ENCODE assay signal across 8 mouse cellular contexts in the genomic region with DNA sequence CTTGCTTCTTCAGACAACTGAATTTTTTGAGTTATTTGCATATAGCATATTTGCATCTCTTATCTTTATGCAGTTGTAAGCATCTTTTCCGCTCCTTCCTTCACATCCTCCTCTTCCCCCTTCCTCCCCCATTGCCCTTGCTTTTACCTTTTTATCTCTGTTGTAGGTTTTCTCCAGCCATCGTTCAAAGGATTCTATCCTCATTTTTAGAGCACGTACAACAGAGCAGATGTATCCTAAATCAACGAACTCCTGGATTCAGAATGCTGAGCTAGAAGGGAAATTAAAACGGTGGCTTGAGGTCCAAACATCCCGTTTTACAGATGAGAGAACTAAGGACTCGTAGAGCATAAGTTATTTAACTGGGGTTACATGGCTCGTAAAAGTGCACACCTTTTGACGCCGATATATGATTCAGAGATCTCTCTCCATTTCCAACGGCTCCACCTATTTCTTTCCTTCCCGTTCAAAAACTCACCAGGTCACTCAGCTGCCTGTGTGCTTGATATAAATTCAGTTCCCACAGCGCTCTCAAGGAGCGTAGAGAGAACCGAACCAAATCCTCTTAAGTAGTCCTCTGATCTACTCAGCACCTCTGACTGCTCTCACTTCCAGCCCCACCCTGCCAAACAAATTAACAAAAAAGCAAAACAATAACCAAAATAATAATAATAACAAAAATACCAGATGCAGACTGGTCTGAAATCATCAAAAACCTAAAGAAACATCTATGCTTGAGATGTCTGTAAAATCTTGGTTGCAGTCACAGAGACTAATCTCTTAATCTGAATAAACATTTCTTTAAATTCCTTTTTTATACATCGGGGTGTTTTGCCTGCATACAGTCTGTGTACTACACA. TPM values are rescaled to one million over a fixed set of nuclear protein-coding genes. Genes with fewer than 3 reads are reported as not detected.
DNase-seq lines count a peak whose midpoint lies in the region; ATAC-seq lines count a peak whose summit lies in the region.

No protein-coding gene starts in this region.

- H3K4me1 ChIP-seq in forebrain, embryonic 11.5 days (replicated peaks; ENCODE audit: control insufficient read depth, insufficient read depth, low read length): no peaks in the 10 kb centered on the region
- peaks cover 34% of the 10 kb centered on the region for H3K4me1 ChIP-seq in liver, embryonic 12.5 days
- H3K4me1 ChIP-seq in stomach, embryonic 16.5 days (ENCODE audit: control insufficient read depth, insufficient read depth, low read length): peaks cover 8% of the 10 kb centered on the region

- peak overlapping the region; percentile 86; the same call in 1 of the 2 replicates for H3K27ac ChIP-seq in forebrain, embryonic 11.5 days (ENCODE audit: low read depth, low read length)
- H3K27ac ChIP-seq in liver, embryonic 12.5 days: 0 out of 2 replicates have a peak overlapping the region, but pooled peaks have one; percentile 30
- no peak overlapping the region for H3K27ac ChIP-seq in stomach, embryonic 16.5 days (ENCODE audit: low read length)

- H3K4me2 ChIP-seq in forebrain, embryonic 11.5 days (ENCODE audit: low read depth, low read length, severe bottlenecking): peak overlapping the region; percentile 57
- peak overlapping the region; percentile 83 for H3K4me2 ChIP-seq in liver, embryonic 12.5 days
- peak overlapping the region; percentile 77 for H3K4me2 ChIP-seq in stomach, embryonic 16.5 days (ENCODE audit: low read depth, low read length)

- H3K36me3 ChIP-seq in forebrain, embryonic 11.5 days (ENCODE audit: control insufficient read depth, insufficient read depth, low read length): no peaks in the 10 kb centered on the region
- H3K36me3 ChIP-seq in liver, embryonic 12.5 days: no peaks in the 10 kb centered on the region
- no peaks in the 10 kb centered on the region for H3K36me3 ChIP-seq in stomach, embryonic 16.5 days (ENCODE audit: control insufficient read depth, insufficient read depth, low read length)

- no peaks in the 10 kb centered on the region for H3K9me3 ChIP-seq in forebrain, embryonic 11.5 days (ENCODE audit: control insufficient read depth, low read length)
- no peaks in the 10 kb centered on the region for H3K9me3 ChIP-seq in liver, embryonic 12.5 days (replicated peaks)
- H3K9me3 ChIP-seq in stomach, embryonic 16.5 days (replicated peaks; ENCODE audit: control insufficient read depth, low read length): no peaks in the 10 kb centered on the region

- peak overlapping the region; percentile 99 for H3K4me3 ChIP-seq in forebrain, embryonic 11.5 days (ENCODE audit: low read depth, low read length)
- peak overlapping the region; percentile 75 for H3K4me3 ChIP-seq in liver, embryonic 12.5 days
- H3K4me3 ChIP-seq in stomach, embryonic 16.5 days (replicated peaks; ENCODE audit: low read length): peak overlapping the region; percentile 90

- H3K9ac ChIP-seq in forebrain, embryonic 11.5 days (ENCODE audit: low read length): peak overlapping the region; percentile 67
- H3K9ac ChIP-seq in liver, embryonic 12.5 days: peak overlapping the region; percentile 98
- peak overlapping the region; percentile 41 for H3K9ac ChIP-seq in stomach, embryonic 16.5 days (ENCODE audit: low read length)

- no peak for ATAC-seq in forebrain, embryonic 11.5 days (replicated peaks; ENCODE audit: low FRiP score)
- ATAC-seq in liver, embryonic 12.5 days: no peak
- ATAC-seq in stomach, embryonic 16.5 days (ENCODE audit: insufficient read depth, low FRiP score): no peak

- no peaks in the 10 kb centered on the region for H3K27me3 ChIP-seq in forebrain, embryonic 11.5 days (ENCODE audit: control insufficient read depth, insufficient read depth, low read length)
- no peaks in the 10 kb centered on the region for H3K27me3 ChIP-seq in liver, embryonic 12.5 days (replicated peaks)
- no peaks in the 10 kb centered on the region for H3K27me3 ChIP-seq in stomach, embryonic 16.5 days (ENCODE audit: control insufficient read depth, insufficient read depth, low read length)

- 14% methylated on average over 16 of the region's 16 CpGs for WGBS in forebrain, embryonic 11.5 days
- 26% methylated on average over 16 of the region's 16 CpGs for WGBS in liver, embryonic 12.5 days (ENCODE audit: insufficient replicate concordance)
- 18% methylated on average over 16 of the region's 16 CpGs for WGBS in stomach, embryonic 16.5 days

- DNase-seq in embryo, embryonic 10.5 days (ENCODE audit: low spot score): peak; percentile 64
- no peak for DNase-seq in embryo, embryonic 10 days (ENCODE audit: low spot score)
- DNase-seq in A20 (ENCODE audit: low read depth, low spot score): peak; percentile 70
- DNase-seq in forebrain, embryonic 11.5 days (ENCODE audit: low spot score): no peak
- DNase-seq in urinary bladder, adult 18-20 months (ENCODE audit: low spot score in 2 of 2): no peak
- no peak for DNase-seq in urinary bladder, postnatal 10 days (ENCODE audit: low spot score)

RNA-seq across cellular contexts. Expression of gene Cpsf6, which starts 2.2 kb away (rescaled TPM):
- polyA plus RNA-seq in forebrain, embryonic 11.5 days (2014; fragmentation: Nextera tagmentation; extraction: Ambion mirVana): 275 and 282 TPM in 2 replicates
- 92.5 and 96.8 TPM in 2 replicates for polyA plus RNA-seq in liver, embryonic 12.5 days (2016; fragmentation: Nextera tagmentation; extraction: Ambion mirVana)
- 121 and 123 TPM in 2 replicates for polyA plus RNA-seq in stomach, embryonic 16.5 days (2015; fragmentation: Nextera tagmentation; extraction: Ambion mirVana)

Comparison
In these comparisons a context has a peak if more than half of its experiments do, and no peak if none do; other contexts are left out.
1. DNase-seq: peak in embryo, embryonic 10.5 days (single experiment) and A20 (single experiment); none in embryo, embryonic 10 days (single experiment), forebrain, embryonic 11.5 days (single experiment), urinary bladder, adult 18-20 months (0 of 2) and urinary bladder, postnatal 10 days (single experiment).
2. H3K9ac ChIP-seq: peak in every context shown above with its lines; median percentile 98 in liver, embryonic 12.5 days; 67 in forebrain, embryonic 11.5 days; 41 in stomach, embryonic 16.5 days.
3. Peak in every context shown above with its lines, with median percentiles within 50 percentile points of each other: H3K4me2 ChIP-seq and H3K4me3 ChIP-seq.